Mouse (Mus musculus) C2C12 (cell line): ENCODE measurements around the gene Glis3.

Source experiments
- CEBPB ChIP-seq: IDR thresholded peaks from one replicate; pipeline ENCODE4 v1.6.1; 2011; ENCODE audit warnings: low read depth, mild to moderate bottlenecking, control low read depth, moderate library complexity
- CTCF ChIP-seq: IDR thresholded peaks from one replicate; pipeline ENCODE4 v1.5.1; 2011; ENCODE audit not compliant: control insufficient read depth, insufficient read depth, insufficient read length
- MAX ChIP-seq: IDR thresholded peaks from one replicate; pipeline ENCODE4 v1.6.1; 2011; ENCODE audit warnings: mild to moderate bottlenecking, control low read depth
- MYOD1 ChIP-seq: IDR thresholded peaks from one replicate; pipeline ENCODE4 v1.6.1; 2011; ENCODE audit warnings: low read depth; ENCODE audit not compliant: control insufficient read depth, insufficient read length
- USF1 ChIP-seq: IDR thresholded peaks from one replicate; pipeline ENCODE4 v1.6.1; 2011; ENCODE audit warnings: low read depth, mild to moderate bottlenecking, control low read depth, moderate library complexity

DNA sequence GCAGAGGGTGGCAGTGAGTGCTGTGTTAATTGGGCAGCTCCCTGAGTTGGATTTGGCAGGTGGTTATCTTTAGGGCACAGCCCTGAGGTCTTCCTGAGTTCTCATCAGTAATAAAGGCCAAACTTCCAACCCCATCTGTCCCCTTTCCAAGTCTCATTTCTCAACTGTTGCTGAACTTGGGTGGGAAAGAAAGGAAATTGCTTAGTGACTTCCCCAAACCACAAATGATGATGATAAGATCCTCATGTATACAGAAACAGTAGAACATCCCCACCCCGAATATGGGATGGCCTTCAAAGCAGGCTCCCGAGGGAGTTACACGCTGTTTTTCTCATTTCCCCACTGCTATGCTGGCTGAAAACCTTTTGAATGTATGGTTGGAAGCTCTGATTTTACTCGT is 34.8 kb upstream of the Glis3 start:
- TF ChIP-seq MAX (no peak), CTCF (no peak), USF1 (no peak), MYOD1 (no peak), CEBPB (no peak)
